8 mouse cellular contexts compared by ENCODE assay signal in the genomic region with DNA sequence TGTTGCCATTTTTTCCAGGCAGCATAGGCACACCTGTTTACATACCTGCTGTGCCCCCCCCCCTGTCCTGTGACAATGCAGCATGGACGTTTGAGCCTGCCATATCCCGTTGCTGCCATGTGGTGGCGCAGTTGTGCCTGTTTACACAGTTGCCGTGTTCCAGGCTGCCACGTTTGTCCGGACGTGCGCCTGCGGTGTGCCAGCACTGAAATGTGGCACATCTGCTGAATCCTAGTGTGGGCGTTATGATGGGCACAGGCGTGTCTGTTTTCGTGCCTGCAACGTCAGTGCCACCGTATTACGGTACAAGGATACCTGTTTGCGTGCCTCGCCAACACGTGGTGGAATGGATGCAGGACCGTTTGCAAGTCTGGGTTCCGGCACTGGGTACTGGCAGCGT. TPM values are rescaled to one million over a fixed set of nuclear protein-coding genes. Genes with fewer than 3 reads are reported as not detected.
DNase-seq lines count a peak whose midpoint lies in the region; ATAC-seq and TF ChIP-seq lines count a peak whose summit lies in the region.

No protein-coding gene starts in this region.

- H3K9ac ChIP-seq in heart, postnatal 0 days (replicated peaks; ENCODE audit: low read depth, low read length): no peak overlapping the region
- H3K9ac ChIP-seq in liver, embryonic 15.5 days: no peak overlapping the region
- H3K9ac ChIP-seq in neural tube, embryonic 11.5 days (ENCODE audit: low read length): no peak overlapping the region

- no peaks in the 10 kb centered on the region for H3K36me3 ChIP-seq in heart, postnatal 0 days (replicated peaks; ENCODE audit: control insufficient read depth, insufficient read depth, low read length)
- H3K36me3 ChIP-seq in liver, embryonic 15.5 days (replicated peaks): no peaks in the 10 kb centered on the region
- no peaks in the 10 kb centered on the region for H3K36me3 ChIP-seq in neural tube, embryonic 11.5 days (ENCODE audit: control insufficient read depth, insufficient read depth, low read length)

- no peak for TF ChIP-seq EP300 in heart, postnatal 0 days (IDR thresholded peaks at IDR 0.05; ENCODE audit: low read depth)

- H3K27me3 ChIP-seq in heart, postnatal 0 days (ENCODE audit: control insufficient read depth, insufficient read depth, low read length): peaks cover 16% of the 10 kb centered on the region; the same call in 1 of the 2 replicates
- no peaks in the 10 kb centered on the region for H3K27me3 ChIP-seq in liver, embryonic 15.5 days
- H3K27me3 ChIP-seq in neural tube, embryonic 11.5 days (ENCODE audit: control insufficient read depth, insufficient read depth, low read length): no peaks in the 10 kb centered on the region

- WGBS in heart, postnatal 0 days: 15% methylated on average over 21 of the region's 21 CpGs
- WGBS in liver, embryonic 15.5 days (ENCODE audit: insufficient replicate concordance): 17% methylated on average over 21 of the region's 21 CpGs
- WGBS in neural tube, embryonic 11.5 days: 17% methylated on average over 21 of the region's 21 CpGs

- no peak overlapping the region for H3K27ac ChIP-seq in heart, postnatal 0 days (ENCODE audit: low read depth)
- H3K27ac ChIP-seq in liver, embryonic 15.5 days (replicated peaks): no peak overlapping the region
- H3K27ac ChIP-seq in neural tube, embryonic 11.5 days (ENCODE audit: low read depth, low read length): no peak overlapping the region

- peak; percentile 55 to 59 for DNase-seq in B cell, adult 2 months
- DNase-seq in ZHBTc4 (ENCODE audit: low read depth, low spot score): peak; percentile 83
- peak; percentile 47 for DNase-seq in embryo, embryonic 9.5 days (ENCODE audit: extremely low spot score)
- no peak for DNase-seq in heart, postnatal 0 days (ENCODE audit: low spot score)
- peak; percentile 42 to 78 for DNase-seq in kidney, postnatal 36 days
- peak; percentile 65 for DNase-seq in neural tube, embryonic 11.5 days (ENCODE audit: low spot score)

- peak; percentile 55 for TF ChIP-seq CTCF in heart, postnatal 0 days (IDR thresholded peaks at IDR 0.05; ENCODE audit: low read depth)

- ATAC-seq in heart, postnatal 0 days (ENCODE audit: insufficient read depth, low read depth): no peak
- ATAC-seq in liver, embryonic 15.5 days (ENCODE audit: insufficient read depth): no peak
- ATAC-seq in neural tube, embryonic 11.5 days (ENCODE audit: insufficient read depth, low FRiP score, low TSS enrichment): no peak
- ATAC-seq in erythroblast, adult 5-6 weeks (replicated peaks; ENCODE audit: low FRiP score, poor library complexity, severe bottlenecking): no peak

- no peak overlapping the region for H3K4me2 ChIP-seq in heart, postnatal 0 days (ENCODE audit: low read depth, low read length)
- peak overlapping the region; percentile 33; the same call in 1 of the 2 replicates for H3K4me2 ChIP-seq in liver, embryonic 15.5 days
- H3K4me2 ChIP-seq in neural tube, embryonic 11.5 days (ENCODE audit: low read depth): peak overlapping the region; percentile 17; the same call in 1 of the 2 replicates

- no peaks in the 10 kb centered on the region for H3K9me3 ChIP-seq in heart, postnatal 0 days (replicated peaks; ENCODE audit: control insufficient read depth, low read length)
- H3K9me3 ChIP-seq in liver, embryonic 15.5 days (replicated peaks): no peaks in the 10 kb centered on the region
- no peaks in the 10 kb centered on the region for H3K9me3 ChIP-seq in neural tube, embryonic 11.5 days (ENCODE audit: control insufficient read depth, low read length)

- no peak overlapping the region for H3K4me3 ChIP-seq in heart, postnatal 0 days (ENCODE audit: low read depth, low read length)
- no peak overlapping the region for H3K4me3 ChIP-seq in liver, embryonic 15.5 days (replicated peaks)
- no peak overlapping the region for H3K4me3 ChIP-seq in neural tube, embryonic 11.5 days (ENCODE audit: low read depth, low read length)

- no peaks in the 10 kb centered on the region for H3K4me1 ChIP-seq in heart, postnatal 0 days (ENCODE audit: control insufficient read depth, insufficient read depth)
- no peaks in the 10 kb centered on the region; the same call in 1 of the 2 replicates for H3K4me1 ChIP-seq in liver, embryonic 15.5 days (replicated peaks)
- H3K4me1 ChIP-seq in neural tube, embryonic 11.5 days (ENCODE audit: control insufficient read depth, insufficient read depth, low read length): no peaks in the 10 kb centered on the region

RNA-seq across cellular contexts. Expression of gene Gnaz, which starts 41.7 kb away (rescaled TPM):
- total RNA-seq in heart, postnatal 0 days (2014; rRNA removed; ENCODE audit: low replicate concordance): 2.1 and 2.4 TPM in 2 replicates
- polyA plus RNA-seq in heart, postnatal 0 days (2015; fragmentation: Nextera tagmentation; extraction: Ambion mirVana): 0.38 and 0.44 TPM in 2 replicates
- 3.8 and 3.9 TPM in 2 replicates for polyA plus RNA-seq in liver, embryonic 15.5 days (2015; fragmentation: Nextera tagmentation; extraction: Ambion mirVana)
- 14.7 and 16.0 TPM in 2 replicates for polyA plus RNA-seq in neural tube, embryonic 11.5 days (2014; fragmentation: Nextera tagmentation; extraction: Ambion mirVana)
- total RNA-seq in erythroblast, adult 5-6 weeks (2015; ENCODE audit: low replicate concordance): 0.63 TPM in 1 of 2 replicates, not detected in the other
- total RNA-seq in erythroblast, adult 5-6 weeks (2017; ENCODE audit: low replicate concordance): 0.51 and 0.70 TPM in 2 replicates
